17 mouse cellular contexts compared by ENCODE assay signal in genomic region chr4:141074109-141074508, GRCm38 (mm10). TPM values are rescaled to one million over a fixed set of nuclear protein-coding genes. Genes with fewer than 3 reads are reported as not detected.
DNase-seq lines count a peak whose midpoint lies in the region; ATAC-seq and TF ChIP-seq lines count a peak whose summit lies in the region.
"Had no signal": no experiment of that assay in that cellular context is flagged by ENCODE, and none has a peak within 500 bp of the region (broad histone marks: within the 10 kb centered on the region; RNA-seq: fewer than 3 reads in every experiment).

No protein-coding gene starts in this region.

- no peak for TF ChIP-seq POLR2A in embryonic fibroblast, embryonic 13.5 days (IDR thresholded peaks at IDR 0.05; ENCODE audit: low read depth, low read length)

- peaks cover 86% of the 10 kb centered on the region for H3K4me1 ChIP-seq in erythroblast, embryonic 14.5 days (ENCODE audit: control insufficient read depth)
- H3K4me1 ChIP-seq in heart, embryonic 15.5 days (replicated peaks): peaks cover 53% of the 10 kb centered on the region
- peaks cover 7% of the 10 kb centered on the region; the same call in 1 of the 2 replicates for H3K4me1 ChIP-seq in embryonic fibroblast, embryonic 13.5 days (ENCODE audit: control insufficient read depth, insufficient read depth, low read length)
- peaks cover 43% of the 10 kb centered on the region for H3K4me1 ChIP-seq in liver, postnatal 0 days (ENCODE audit: insufficient read depth)
- peaks cover 16% of the 10 kb centered on the region for H3K4me1 ChIP-seq in forebrain, embryonic 12.5 days

- H3K4me3 ChIP-seq in erythroblast, embryonic 14.5 days (replicated peaks): peak overlapping the region; percentile 30
- H3K4me3 ChIP-seq in heart, embryonic 15.5 days: no peak overlapping the region
- H3K4me3 ChIP-seq in embryonic fibroblast, embryonic 13.5 days (ENCODE audit: insufficient read depth, low read length): no peak overlapping the region
- H3K4me3 ChIP-seq in liver, postnatal 0 days (ENCODE audit: low read depth, low read length): 0 out of 2 replicates have a peak overlapping the region, but pooled peaks have one; percentile 8
- no peak overlapping the region for H3K4me3 ChIP-seq in forebrain, embryonic 12.5 days (replicated peaks)
- H3K4me3 ChIP-seq: embryonic facial prominence, embryonic 10.5 days; forebrain, embryonic 10.5 days; midbrain, embryonic 15.5 days had no signal

- no peak overlapping the region for H3K9ac ChIP-seq in heart, embryonic 15.5 days
- peak overlapping the region; percentile 55 for H3K9ac ChIP-seq in liver, postnatal 0 days (replicated peaks)
- H3K9ac ChIP-seq in forebrain, embryonic 12.5 days: no peak overlapping the region
- H3K9ac ChIP-seq: midbrain, embryonic 15.5 days had no signal

- DNase-seq in heart, postnatal 4 days: no peak
- DNase-seq in liver, postnatal 0 days: no peak
- no peak for DNase-seq in embryo, embryonic 10 days (ENCODE audit: low spot score)
- DNase-seq: kidney, adult 8-10 months; thymus, postnatal 4 days had no signal

- H3K9me3 ChIP-seq in erythroblast, embryonic 14.5 days (ENCODE audit: control insufficient read depth, low read length): no peaks in the 10 kb centered on the region
- no peaks in the 10 kb centered on the region for H3K9me3 ChIP-seq in heart, embryonic 15.5 days (replicated peaks)
- no peaks in the 10 kb centered on the region for H3K9me3 ChIP-seq in liver, postnatal 0 days (ENCODE audit: low read length)
- no peaks in the 10 kb centered on the region for H3K9me3 ChIP-seq in forebrain, embryonic 12.5 days
- H3K9me3 ChIP-seq: embryonic facial prominence, embryonic 10.5 days; forebrain, embryonic 10.5 days; midbrain, embryonic 15.5 days had no signal

- 0 out of 2 replicates have a peak, but pooled peaks have one; percentile 61 for TF ChIP-seq EP300 in liver, postnatal 0 days (IDR thresholded peaks at IDR 0.05; ENCODE audit: low read depth)

- ATAC-seq in erythroblast, adult 5-6 weeks (replicated peaks; ENCODE audit: low FRiP score, poor library complexity, severe bottlenecking): no peak
- ATAC-seq in heart, embryonic 15.5 days (replicated peaks; ENCODE audit: insufficient number of reproducible peaks, insufficient read depth, low FRiP score, low read depth): 0 out of 2 replicates have a peak, but pooled peaks have one; percentile 6
- ATAC-seq in liver, postnatal 0 days: peak; percentile 24; the same call in 1 of the 2 replicates
- no peak for ATAC-seq in forebrain, embryonic 12.5 days (ENCODE audit: low FRiP score)
- ATAC-seq: activated CD4-positive, CD25-positive, alpha-beta regulatory T cell, adult 4 months; hindbrain, postnatal 0 days; midbrain, embryonic 15.5 days had no signal

- peaks cover 70% of the 10 kb centered on the region for H3K36me3 ChIP-seq in erythroblast, embryonic 14.5 days (ENCODE audit: control insufficient read depth)
- peaks cover 36% of the 10 kb centered on the region for H3K36me3 ChIP-seq in heart, embryonic 15.5 days
- peaks cover 44% of the 10 kb centered on the region for H3K36me3 ChIP-seq in liver, postnatal 0 days (replicated peaks; ENCODE audit: insufficient read depth, low read length)
- peaks cover 57% of the 10 kb centered on the region for H3K36me3 ChIP-seq in forebrain, embryonic 12.5 days (replicated peaks)

- WGBS in heart, embryonic 15.5 days: 68% methylated on average over 4 of the region's 4 CpGs
- WGBS in liver, postnatal 0 days (ENCODE audit: insufficient replicate concordance): 58% methylated on average over 4 of the region's 4 CpGs
- WGBS in forebrain, embryonic 12.5 days: 91% methylated on average over 4 of the region's 4 CpGs

- H3K27me3 ChIP-seq in erythroblast, embryonic 14.5 days (ENCODE audit: control insufficient read depth): no peaks in the 10 kb centered on the region
- no peaks in the 10 kb centered on the region for H3K27me3 ChIP-seq in heart, embryonic 15.5 days
- no peaks in the 10 kb centered on the region for H3K27me3 ChIP-seq in liver, postnatal 0 days (ENCODE audit: insufficient read depth, low read length)
- H3K27me3 ChIP-seq in forebrain, embryonic 12.5 days: no peaks in the 10 kb centered on the region
- H3K27me3 ChIP-seq: midbrain, embryonic 15.5 days had no signal

- H3K27ac ChIP-seq in heart, embryonic 15.5 days: peak overlapping the region; percentile 85
- 0 out of 2 replicates have a peak overlapping the region, but pooled peaks have one; percentile 14 for H3K27ac ChIP-seq in embryonic fibroblast, embryonic 13.5 days (ENCODE audit: insufficient read depth, low read length)
- H3K27ac ChIP-seq in liver, postnatal 0 days (ENCODE audit: low read depth): peak overlapping the region; percentile 69
- H3K27ac ChIP-seq in forebrain, embryonic 12.5 days: no peak overlapping the region
- H3K27ac ChIP-seq: embryonic facial prominence, embryonic 10.5 days; forebrain, embryonic 10.5 days; hindbrain, postnatal 0 days; midbrain, embryonic 15.5 days had no signal

- no peak for TF ChIP-seq CTCF in embryonic fibroblast, embryonic 13.5 days (IDR thresholded peaks at IDR 0.05; ENCODE audit: borderline replicate concordance, insufficient read depth, low read length)
- no peak for TF ChIP-seq CTCF in liver, postnatal 0 days (IDR thresholded peaks at IDR 0.05; ENCODE audit: low read depth)

- H3K4me2 ChIP-seq in heart, embryonic 15.5 days: peak overlapping the region; percentile 17
- H3K4me2 ChIP-seq in liver, postnatal 0 days (ENCODE audit: low read depth, low read length): peak overlapping the region; percentile 57
- H3K4me2 ChIP-seq in forebrain, embryonic 12.5 days: no peak overlapping the region
- H3K4me2 ChIP-seq: midbrain, embryonic 15.5 days had no signal

RNA-seq across cellular contexts. Expression of gene Necap2, which starts 4.0 kb away (rescaled TPM):
- polyA plus RNA-seq in erythroblast, embryonic 14.5 days (2012): 22.6 and 25.4 TPM in 2 replicates
- total RNA-seq in erythroblast, adult 5-6 weeks (2015; ENCODE audit: low replicate concordance): 41.0 and 58.6 TPM in 2 replicates
- total RNA-seq in erythroblast, adult 5-6 weeks (2017; ENCODE audit: low replicate concordance): 68.0 and 75.4 TPM in 2 replicates
- polyA plus RNA-seq in heart, embryonic 15.5 days (2015; fragmentation: Nextera tagmentation; extraction: Ambion mirVana): 38.6 and 52.4 TPM in 2 replicates
- total RNA-seq in heart, postnatal 4 days (2021): 10 to 100 TPM; 33.7 to 35.8 TPM
- polyA plus RNA-seq in embryonic fibroblast, embryonic 13.5 days (2011; ENCODE audit: insufficient read length, low read depth, missing spikeins): 47.2 and 48.5 TPM in 2 replicates
- polyA plus RNA-seq in liver, postnatal 0 days (2015; fragmentation: Nextera tagmentation; extraction: Ambion mirVana): 47.1 and 53.0 TPM in 2 replicates
- polyA plus RNA-seq in forebrain, embryonic 12.5 days (2016; fragmentation: Nextera tagmentation; extraction: Ambion mirVana): 52.7 and 56.8 TPM in 2 replicates

RNA-seq across cellular contexts. Expression of gene Crocc, which starts 13.8 kb away (rescaled TPM):
- polyA plus RNA-seq in erythroblast, embryonic 14.5 days (2012): 0.49 and 0.50 TPM in 2 replicates
- total RNA-seq in erythroblast, adult 5-6 weeks (2015; ENCODE audit: low replicate concordance): not detected in 2 replicates
- total RNA-seq in erythroblast, adult 5-6 weeks (2017; ENCODE audit: low replicate concordance): 0.34 and 4.9 TPM in 2 replicates
- polyA plus RNA-seq in heart, embryonic 15.5 days (2015; fragmentation: Nextera tagmentation; extraction: Ambion mirVana): 3.4 and 4.7 TPM in 2 replicates
- total RNA-seq in heart, postnatal 4 days (2021): 1 to 10 TPM; 8.2 to 8.3 TPM
- 10.3 and 12.5 TPM in 2 replicates for polyA plus RNA-seq in embryonic fibroblast, embryonic 13.5 days (2011; ENCODE audit: insufficient read length, low read depth, missing spikeins)
- polyA plus RNA-seq in liver, postnatal 0 days (2015; fragmentation: Nextera tagmentation; extraction: Ambion mirVana): 0.32 and 0.47 TPM in 2 replicates
- polyA plus RNA-seq in forebrain, embryonic 12.5 days (2016; fragmentation: Nextera tagmentation; extraction: Ambion mirVana): 15.4 and 17.4 TPM in 2 replicates

RNA-seq across cellular contexts. Expression of gene Spata21, which starts 14.0 kb away (rescaled TPM):
- not detected in 2 replicates for polyA plus RNA-seq in erythroblast, embryonic 14.5 days (2012)
- total RNA-seq in erythroblast, adult 5-6 weeks (2015; ENCODE audit: low replicate concordance): not detected in 2 replicates
- not detected in 2 replicates for total RNA-seq in erythroblast, adult 5-6 weeks (2017; ENCODE audit: low replicate concordance)
- polyA plus RNA-seq in heart, embryonic 15.5 days (2015; fragmentation: Nextera tagmentation; extraction: Ambion mirVana): 0.26 TPM in 1 of 2 replicates, not detected in the other
- total RNA-seq in heart, postnatal 4 days (2021): not detected
- polyA plus RNA-seq in embryonic fibroblast, embryonic 13.5 days (2011; ENCODE audit: insufficient read length, low read depth, missing spikeins): not detected in 2 replicates
- polyA plus RNA-seq in liver, postnatal 0 days (2015; fragmentation: Nextera tagmentation; extraction: Ambion mirVana): not detected in 2 replicates
- 0.26 TPM in 1 of 2 replicates, not detected in the other for polyA plus RNA-seq in forebrain, embryonic 12.5 days (2016; fragmentation: Nextera tagmentation; extraction: Ambion mirVana)
- total RNA-seq: adrenal gland, postnatal 25 days; granulocyte monocyte progenitor cell, adult 5-6 weeks had no signal

Comparison
In these comparisons a context has a peak if more than half of its experiments do, and no peak if none do; other contexts are left out.
1. H3K4me3 ChIP-seq: peak in erythroblast, embryonic 14.5 days (single experiment) and liver, postnatal 0 days (single experiment); none in heart, embryonic 15.5 days (single experiment), embryonic fibroblast, embryonic 13.5 days (single experiment) and forebrain, embryonic 12.5 days (single experiment).
2. ATAC-seq: peak in heart, embryonic 15.5 days (single experiment) and liver, postnatal 0 days (single experiment); none in erythroblast, adult 5-6 weeks (single experiment) and forebrain, embryonic 12.5 days (single experiment).